In the genomic region with DNA sequence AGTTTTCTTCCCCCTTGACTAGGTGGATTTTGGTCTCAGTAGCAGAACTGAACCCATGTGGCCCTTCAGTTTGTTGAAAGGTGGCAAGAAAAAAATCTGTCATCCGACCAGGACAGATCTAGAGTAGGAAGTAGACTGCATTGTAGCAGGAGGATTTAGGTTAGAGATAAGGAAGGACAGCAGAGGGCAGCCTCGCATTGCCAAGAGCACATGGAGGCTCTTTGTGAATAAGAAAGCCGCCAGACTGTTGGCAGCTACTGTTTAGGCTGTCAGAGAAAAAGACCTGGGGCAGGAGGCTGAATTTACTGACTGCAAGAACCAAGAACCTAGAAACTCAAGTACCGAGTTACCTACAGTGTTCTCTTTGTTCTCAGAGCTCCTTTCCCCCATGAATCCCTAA, we compare ENCODE assay signal across 8 mouse cellular contexts. TPM values are rescaled to one million over a fixed set of nuclear protein-coding genes. Genes with fewer than 3 reads are reported as not detected.
DNase-seq lines count a peak whose midpoint lies in the region; ATAC-seq and TF ChIP-seq lines count a peak whose summit lies in the region.

No protein-coding gene starts in this region.

- H3K27ac ChIP-seq in intestine, postnatal 0 days (ENCODE audit: low read depth, low read length): no peak overlapping the region
- H3K27ac ChIP-seq in intestine, embryonic 15.5 days: no peak overlapping the region
- H3K27ac ChIP-seq in forebrain, embryonic 12.5 days: 0 out of 2 replicates have a peak overlapping the region, but pooled peaks have one; percentile 9
- H3K27ac ChIP-seq in midbrain, embryonic 12.5 days (replicated peaks): peak overlapping the region; percentile 2; the same call in 1 of the 2 replicates
- no peak overlapping the region for H3K27ac ChIP-seq in thymus, adult 2 months (ENCODE audit: control insufficient read depth, insufficient read depth, low read length)

- 32% methylated on average over 4 of the region's 4 CpGs for WGBS in intestine, postnatal 0 days
- 23% methylated on average over 4 of the region's 4 CpGs for WGBS in intestine, embryonic 15.5 days
- 18% methylated on average over 4 of the region's 4 CpGs for WGBS in forebrain, embryonic 12.5 days
- WGBS in midbrain, embryonic 12.5 days: 31% methylated on average over 4 of the region's 4 CpGs
- WGBS in thymus, adult 2 months: 77% methylated on average over 4 of the region's 4 CpGs

- peak overlapping the region; percentile 11; the same call in 1 of the 2 replicates for H3K9ac ChIP-seq in intestine, postnatal 0 days (ENCODE audit: low read depth, low read length)
- no peak overlapping the region for H3K9ac ChIP-seq in intestine, embryonic 15.5 days
- no peak overlapping the region for H3K9ac ChIP-seq in forebrain, embryonic 12.5 days
- H3K9ac ChIP-seq in midbrain, embryonic 12.5 days (replicated peaks): no peak overlapping the region

- TF ChIP-seq CTCF in intestine, postnatal 0 days (IDR thresholded peaks at IDR 0.05; ENCODE audit: low read depth): peak; percentile 60
- TF ChIP-seq CTCF in thymus, adult 2 months (IDR thresholded peaks at IDR 0.05; ENCODE audit: borderline replicate concordance, control insufficient read depth, extremely low read depth, insufficient read depth, low read length, poor library complexity): no peak

- no peaks in the 10 kb centered on the region for H3K9me3 ChIP-seq in intestine, postnatal 0 days (ENCODE audit: control insufficient read depth)
- H3K9me3 ChIP-seq in intestine, embryonic 15.5 days: no peaks in the 10 kb centered on the region
- no peaks in the 10 kb centered on the region for H3K9me3 ChIP-seq in forebrain, embryonic 12.5 days
- H3K9me3 ChIP-seq in midbrain, embryonic 12.5 days: no peaks in the 10 kb centered on the region

- H3K27me3 ChIP-seq in intestine, postnatal 0 days (replicated peaks; ENCODE audit: control insufficient read depth, insufficient read depth, low read length): no peaks in the 10 kb centered on the region
- no peaks in the 10 kb centered on the region for H3K27me3 ChIP-seq in intestine, embryonic 15.5 days (replicated peaks)
- no peaks in the 10 kb centered on the region for H3K27me3 ChIP-seq in forebrain, embryonic 12.5 days
- H3K27me3 ChIP-seq in midbrain, embryonic 12.5 days: no peaks in the 10 kb centered on the region
- H3K27me3 ChIP-seq in thymus, adult 2 months (ENCODE audit: control insufficient read depth, insufficient read depth, low read length): no peaks in the 10 kb centered on the region

- H3K4me1 ChIP-seq in intestine, postnatal 0 days (replicated peaks; ENCODE audit: control insufficient read depth, insufficient read depth, low read length): no peaks in the 10 kb centered on the region
- no peaks in the 10 kb centered on the region for H3K4me1 ChIP-seq in intestine, embryonic 15.5 days (replicated peaks)
- H3K4me1 ChIP-seq in forebrain, embryonic 12.5 days: peaks cover 6% of the 10 kb centered on the region; the same call in 1 of the 2 replicates
- no peaks in the 10 kb centered on the region; the same call in 1 of the 2 replicates for H3K4me1 ChIP-seq in midbrain, embryonic 12.5 days
- H3K4me1 ChIP-seq in thymus, adult 2 months (replicated peaks; ENCODE audit: control insufficient read depth, insufficient read depth, low read length): no peaks in the 10 kb centered on the region

- no peak for ATAC-seq in intestine, postnatal 0 days
- no peak for ATAC-seq in intestine, embryonic 15.5 days
- ATAC-seq in forebrain, embryonic 12.5 days (ENCODE audit: low FRiP score): no peak
- no peak for ATAC-seq in midbrain, embryonic 12.5 days (ENCODE audit: low FRiP score, low read depth)

- H3K4me3 ChIP-seq in intestine, postnatal 0 days (ENCODE audit: low read depth, low read length): no peak overlapping the region
- no peak overlapping the region for H3K4me3 ChIP-seq in intestine, embryonic 15.5 days (replicated peaks)
- H3K4me3 ChIP-seq in forebrain, embryonic 12.5 days (replicated peaks): no peak overlapping the region
- no peak overlapping the region for H3K4me3 ChIP-seq in midbrain, embryonic 12.5 days
- no peak overlapping the region for H3K4me3 ChIP-seq in thymus, adult 2 months (ENCODE audit: control insufficient read depth, insufficient read depth, low read length)

- DNase-seq in ZHBTc4 (ENCODE audit: low read depth, low spot score): peak; percentile 21
- no peak for DNase-seq in thymus, adult 2 months
- no peak for DNase-seq in urinary bladder, postnatal 25 days (ENCODE audit: low spot score)
- no peak for DNase-seq in cerebellum, adult 11 months

- no peak overlapping the region for H3K4me2 ChIP-seq in intestine, postnatal 0 days (replicated peaks; ENCODE audit: low read depth)
- no peak overlapping the region for H3K4me2 ChIP-seq in intestine, embryonic 15.5 days (replicated peaks)
- H3K4me2 ChIP-seq in forebrain, embryonic 12.5 days: no peak overlapping the region
- H3K4me2 ChIP-seq in midbrain, embryonic 12.5 days (replicated peaks): no peak overlapping the region

- H3K36me3 ChIP-seq in intestine, postnatal 0 days (ENCODE audit: control insufficient read depth, insufficient read depth): peaks cover 36% of the 10 kb centered on the region
- H3K36me3 ChIP-seq in intestine, embryonic 15.5 days: peaks cover 3% of the 10 kb centered on the region; the same call in 1 of the 2 replicates
- H3K36me3 ChIP-seq in forebrain, embryonic 12.5 days (replicated peaks): peaks cover 34% of the 10 kb centered on the region
- H3K36me3 ChIP-seq in midbrain, embryonic 12.5 days: peaks cover 22% of the 10 kb centered on the region; the same call in 1 of the 2 replicates
- no peaks in the 10 kb centered on the region for H3K36me3 ChIP-seq in thymus, adult 2 months (ENCODE audit: control insufficient read depth, insufficient read depth, low read length)

- no peak for TF ChIP-seq POLR2A in thymus, adult 2 months (IDR thresholded peaks at IDR 0.05; ENCODE audit: control insufficient read depth, extremely low read depth, insufficient read depth, low read length, poor library complexity)

RNA-seq across cellular contexts. Expression of gene Gm4353, which starts 47.0 kb away (rescaled TPM):
- polyA plus RNA-seq in intestine, postnatal 0 days (2015; fragmentation: Nextera tagmentation; extraction: Ambion mirVana): 0.13 and 0.30 TPM in 2 replicates
- polyA plus RNA-seq in intestine, embryonic 15.5 days (2015; fragmentation: Nextera tagmentation; extraction: Ambion mirVana): 0.44 and 0.62 TPM in 2 replicates
- 0.68 TPM in 2 replicates for polyA plus RNA-seq in forebrain, embryonic 12.5 days (2016; fragmentation: Nextera tagmentation; extraction: Ambion mirVana)
- polyA plus RNA-seq in midbrain, embryonic 12.5 days (2016; fragmentation: Nextera tagmentation; extraction: Ambion mirVana): 0.68 and 0.98 TPM in 2 replicates
- polyA plus RNA-seq in thymus, adult 2 months (2012; rRNA removed): 1.1 and 1.5 TPM in 2 replicates

Comparison
In these comparisons a context has a peak if more than half of its experiments do, and no peak if none do; other contexts are left out.
1. H3K27ac ChIP-seq: peak in forebrain, embryonic 12.5 days (single experiment) and midbrain, embryonic 12.5 days (single experiment); none in intestine, postnatal 0 days (single experiment), intestine, embryonic 15.5 days (single experiment) and thymus, adult 2 months (single experiment).